Mouse (Mus musculus): ENCODE measurements around the gene Mcu. TPM values are rescaled to one million over a fixed set of nuclear protein-coding genes. Genes with fewer than 3 reads are reported as not detected.

Gene Mcu
- polyA plus RNA-seq, 1 experiment from 2014 or later, result 36.0 TPM

DNA sequence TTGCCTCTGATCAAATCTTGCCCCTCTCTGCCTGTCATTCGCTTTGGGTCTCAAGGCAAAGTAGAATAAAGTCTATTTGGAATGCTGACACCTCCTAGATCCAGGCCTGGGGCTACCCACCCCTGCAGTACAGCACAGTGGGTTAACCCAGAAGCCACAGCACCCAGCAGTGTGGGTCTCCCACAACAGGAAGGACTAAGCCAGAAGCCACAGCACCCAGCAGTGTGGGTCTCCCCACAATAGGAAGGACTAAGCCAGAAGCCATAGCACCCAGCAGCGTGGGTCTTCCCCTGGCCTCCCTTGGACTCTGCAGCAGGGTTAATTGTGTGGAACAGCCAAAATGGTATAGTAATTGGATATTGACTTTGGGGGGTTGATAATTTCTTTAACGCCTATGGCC, 76.4 kb downstream of the Mcu start:
- Histone ChIP-seq H3K36me3 (ENCODE audit: control insufficient read depth, insufficient read depth, low read length) (no peaks in the 10 kb centered on the region), H3K27ac (ENCODE audit: low read depth, low read length) (peak overlapping the region; percentile 30; the same call in 1 of the 2 replicates), H3K9me3 (ENCODE audit: control insufficient read depth, low read length) (no peaks in the 10 kb centered on the region), H3K9ac (ENCODE audit: low read depth, low read length) (no peak overlapping the region), H3K27me3 (ENCODE audit: control insufficient read depth, insufficient read depth, low read length) (no peaks in the 10 kb centered on the region), H3K4me1 (ENCODE audit: control insufficient read depth, insufficient read depth, low read length) (peaks cover 27% of the 10 kb centered on the region), H3K4me3 (ENCODE audit: low read length) (no peak overlapping the region), H3K4me2 (replicated peaks; ENCODE audit: low read depth, low read length) (no peak overlapping the region)
- peak; percentile 61 for ATAC-seq (ENCODE audit: low FRiP score, low TSS enrichment)
- 48% methylated on average over 3 of the region's 3 CpGs for WGBS

DNA sequence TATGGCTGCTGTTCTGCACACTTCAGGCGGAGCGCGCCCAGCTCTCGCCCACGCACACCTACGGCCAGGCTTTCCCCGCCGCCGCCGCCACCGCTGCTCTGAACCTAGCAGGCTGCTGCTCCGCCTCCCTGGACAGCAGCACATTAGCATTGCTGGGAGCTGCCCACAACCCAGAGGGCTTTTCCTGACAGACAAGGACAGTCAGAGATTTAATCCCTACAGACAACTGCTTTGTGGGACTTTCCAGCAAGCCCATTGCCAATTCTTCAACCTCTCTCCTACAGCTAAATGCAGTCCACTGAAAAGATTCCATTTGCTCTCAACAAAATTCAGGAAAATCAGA, 77.0 kb downstream of the Mcu start:
- ATAC-seq (ENCODE audit: low FRiP score, low TSS enrichment), result peak; percentile 49
- Histone ChIP-seq H3K4me1 (ENCODE audit: control insufficient read depth, insufficient read depth, low read length) (peaks cover 27% of the 10 kb centered on the region), H3K4me3 (ENCODE audit: low read length) (peak overlapping the region; percentile 32), H3K27me3 (ENCODE audit: control insufficient read depth, insufficient read depth, low read length) (no peaks in the 10 kb centered on the region), H3K4me2 (replicated peaks; ENCODE audit: low read depth, low read length) (peak overlapping the region; percentile 53), H3K9ac (ENCODE audit: low read depth, low read length) (peak overlapping the region; percentile 42), H3K36me3 (ENCODE audit: control insufficient read depth, insufficient read depth, low read length) (no peaks in the 10 kb centered on the region), H3K27ac (ENCODE audit: low read depth, low read length) (peak overlapping the region; percentile 18; the same call in 1 of the 2 replicates), H3K9me3 (ENCODE audit: control insufficient read depth, low read length) (no peaks in the 10 kb centered on the region)
- under 1% methylated on average over 12 of the region's 12 CpGs for WGBS

DNA sequence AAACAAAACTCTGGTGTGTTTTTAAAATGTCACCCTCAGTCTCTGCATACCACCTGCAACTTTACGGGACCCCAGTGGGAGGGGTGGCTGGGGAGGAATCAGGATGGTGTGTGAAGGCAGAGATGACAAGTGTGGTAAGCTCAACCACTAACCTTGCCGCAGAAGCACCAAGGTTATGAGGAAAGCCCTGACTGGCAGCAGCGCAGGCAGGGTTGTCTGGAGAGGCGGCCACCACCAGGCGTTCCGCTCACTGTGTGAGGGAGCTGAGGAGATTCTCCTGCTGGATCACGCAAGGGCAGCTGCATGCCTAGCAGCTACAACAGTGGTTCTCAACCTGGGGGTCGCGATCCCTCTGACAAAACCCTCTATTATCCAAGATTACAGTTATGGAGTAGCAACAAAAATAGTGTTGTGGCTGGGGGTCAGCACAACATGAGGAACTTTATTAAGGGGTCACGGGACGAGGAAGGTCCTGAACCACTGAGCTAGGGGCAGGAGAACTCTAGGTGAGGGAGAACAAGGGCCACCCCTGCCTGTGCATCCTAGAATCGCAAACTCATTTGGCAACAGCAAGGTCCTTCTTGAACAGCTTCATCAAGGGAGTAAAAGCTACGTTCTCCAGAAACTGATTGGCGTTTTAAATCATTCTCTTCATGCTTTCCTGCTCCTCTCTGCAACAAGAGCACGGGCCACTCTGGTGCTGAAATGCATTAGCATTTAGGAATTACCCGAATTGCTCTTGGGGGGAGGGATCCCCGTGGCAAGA, 77.5 kb downstream of the Mcu start:
- ATAC-seq (ENCODE audit: low FRiP score, low TSS enrichment), result no peak
- Histone ChIP-seq H3K4me2 (replicated peaks; ENCODE audit: low read depth, low read length) (peak overlapping the region; percentile 53), H3K4me1 (ENCODE audit: control insufficient read depth, insufficient read depth, low read length) (peaks cover 27% of the 10 kb centered on the region), H3K4me3 (ENCODE audit: low read length) (peak overlapping the region; percentile 32), H3K27ac (ENCODE audit: low read depth, low read length) (peak overlapping the region; percentile 18; the same call in 1 of the 2 replicates), H3K9me3 (ENCODE audit: control insufficient read depth, low read length) (no peaks in the 10 kb centered on the region), H3K9ac (ENCODE audit: low read depth, low read length) (peak overlapping the region; percentile 42), H3K27me3 (ENCODE audit: control insufficient read depth, insufficient read depth, low read length) (no peaks in the 10 kb centered on the region), H3K36me3 (ENCODE audit: control insufficient read depth, insufficient read depth, low read length) (no peaks in the 10 kb centered on the region)
- 33% methylated on average over 17 of the region's 17 CpGs for WGBS

DNA sequence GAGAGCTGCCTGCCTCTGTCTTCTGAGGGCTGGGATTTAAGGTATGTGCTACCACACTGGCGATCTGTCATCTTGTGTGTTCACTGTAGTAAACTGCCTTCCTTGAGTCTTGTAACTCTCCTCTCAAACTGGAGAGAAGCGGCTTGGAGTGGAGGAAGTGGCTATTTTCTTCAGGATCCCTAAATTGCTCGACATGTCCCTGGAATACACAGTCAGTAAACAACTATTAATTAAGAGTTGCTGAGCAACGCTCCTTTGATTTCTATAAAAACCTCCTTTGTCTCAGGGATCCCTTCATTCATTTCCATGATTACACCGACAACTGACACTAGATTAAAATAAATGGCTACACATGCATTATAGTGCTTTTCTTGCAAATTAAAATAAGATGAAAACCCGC, 78.4 kb downstream of the Mcu start:
- 81% methylated on average over 6 of the region's 6 CpGs for WGBS

DNA sequence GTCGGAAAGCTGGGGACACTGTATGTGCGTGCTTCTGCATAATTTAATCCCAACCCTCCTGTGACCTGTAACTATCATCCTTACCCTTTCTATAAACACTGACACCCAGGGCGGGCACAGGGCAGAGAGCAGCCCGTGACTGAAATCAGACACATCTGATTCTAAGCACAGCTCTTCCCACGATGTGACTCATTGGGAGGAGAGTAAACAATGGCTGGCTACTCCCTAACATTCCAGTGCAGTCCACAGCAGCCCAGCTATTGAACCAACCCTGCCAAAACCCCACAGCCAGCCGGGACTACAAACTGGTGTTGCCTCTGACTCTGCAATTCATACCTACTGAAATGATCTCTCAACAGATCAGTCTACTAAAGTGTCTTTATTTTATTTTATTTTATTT, 78.9 kb downstream of the Mcu start:
- no peaks in the 10 kb centered on the region for H3K36me3 ChIP-seq (ENCODE audit: control insufficient read depth, insufficient read depth, low read length)
- no peak overlapping the region for H3K4me3 ChIP-seq (ENCODE audit: low read length)
- no peak overlapping the region for H3K9ac ChIP-seq (ENCODE audit: low read depth, low read length)
- ATAC-seq (ENCODE audit: low FRiP score, low TSS enrichment), result peak; percentile 62; the same call in 1 of the 2 replicates
- H3K27me3 ChIP-seq (ENCODE audit: control insufficient read depth, insufficient read depth, low read length), result no peaks in the 10 kb centered on the region
- H3K9me3 ChIP-seq (ENCODE audit: control insufficient read depth, low read length), result no peaks in the 10 kb centered on the region
- peaks cover 27% of the 10 kb centered on the region for H3K4me1 ChIP-seq (ENCODE audit: control insufficient read depth, insufficient read depth, low read length)
- H3K4me2 ChIP-seq (replicated peaks; ENCODE audit: low read depth, low read length), result no peak overlapping the region
- 24% methylated on average over 6 of the region's 6 CpGs for WGBS
- H3K27ac ChIP-seq (ENCODE audit: low read depth, low read length), result no peak overlapping the region

More for the DNA sequence above, 78.4 kb downstream of the Mcu start:
- Histone ChIP-seq H3K4me2 (replicated peaks; ENCODE audit: low read depth, low read length) (no peak overlapping the region), H3K9ac (ENCODE audit: low read depth, low read length) (no peak overlapping the region), H3K36me3 (ENCODE audit: control insufficient read depth, insufficient read depth, low read length) (no peaks in the 10 kb centered on the region), H3K9me3 (ENCODE audit: control insufficient read depth, low read length) (no peaks in the 10 kb centered on the region), H3K27ac (ENCODE audit: low read depth, low read length) (no peak overlapping the region), H3K4me1 (ENCODE audit: control insufficient read depth, insufficient read depth, low read length) (peaks cover 27% of the 10 kb centered on the region), H3K27me3 (ENCODE audit: control insufficient read depth, insufficient read depth, low read length) (no peaks in the 10 kb centered on the region), H3K4me3 (ENCODE audit: low read length) (no peak overlapping the region)
- ATAC-seq (ENCODE audit: low FRiP score, low TSS enrichment), result no peak

DNA sequence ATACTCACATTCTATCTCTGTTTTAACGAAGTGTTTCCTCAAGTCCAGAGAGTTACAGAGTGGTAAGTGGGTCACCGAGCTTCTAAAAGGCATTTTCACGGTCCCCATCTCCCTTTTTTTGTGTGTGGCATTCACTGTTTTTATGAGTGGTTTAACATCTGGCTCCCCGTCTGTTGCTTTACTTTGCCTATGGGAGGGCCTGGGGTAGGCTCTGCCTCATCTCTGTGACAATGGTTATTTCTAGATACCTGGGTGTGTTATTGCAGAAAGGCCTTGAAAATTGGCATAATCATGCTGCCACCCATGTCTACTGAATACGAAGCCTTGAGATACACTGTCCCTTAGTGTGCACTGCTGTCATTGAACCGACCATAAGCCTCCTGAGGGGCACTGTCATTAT, 84.2 kb downstream of the Mcu start:
- no peak overlapping the region for H3K4me3 ChIP-seq (ENCODE audit: low read length)
- H3K27me3 ChIP-seq (ENCODE audit: control insufficient read depth, insufficient read depth, low read length), result no peaks in the 10 kb centered on the region
- no peak overlapping the region for H3K9ac ChIP-seq (ENCODE audit: low read depth, low read length)
- no peaks in the 10 kb centered on the region for H3K36me3 ChIP-seq (ENCODE audit: control insufficient read depth, insufficient read depth, low read length)
- H3K9me3 ChIP-seq (ENCODE audit: control insufficient read depth, low read length), result no peaks in the 10 kb centered on the region
- no peak overlapping the region for H3K27ac ChIP-seq (ENCODE audit: low read depth, low read length)
- H3K4me2 ChIP-seq (replicated peaks; ENCODE audit: low read depth, low read length), result no peak overlapping the region
- no peaks in the 10 kb centered on the region for H3K4me1 ChIP-seq (ENCODE audit: control insufficient read depth, insufficient read depth, low read length)
- WGBS, result 93% methylated on average over 6 of the region's 6 CpGs
- no peak for ATAC-seq (ENCODE audit: low FRiP score, low TSS enrichment)

DNA sequence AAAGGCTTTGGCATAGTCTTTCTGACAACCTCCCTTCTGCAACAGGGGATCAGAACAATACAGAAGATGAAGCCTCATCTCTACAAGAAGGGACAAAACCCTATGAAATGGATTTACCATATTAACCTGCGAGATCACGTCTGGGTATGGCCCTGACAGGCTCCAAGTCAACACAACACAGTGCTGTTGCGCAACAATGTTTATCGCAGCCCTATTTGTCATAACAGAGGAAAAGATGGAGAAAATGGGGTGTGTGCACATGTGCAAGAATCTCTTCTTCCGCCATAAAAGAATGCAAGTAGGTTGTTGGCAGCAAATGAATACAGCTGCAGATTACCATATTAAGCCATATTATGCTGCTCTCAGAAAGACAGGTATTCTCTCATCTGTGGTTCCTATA, 88.7 kb downstream of the Mcu start:
- ATAC-seq (ENCODE audit: low FRiP score, low TSS enrichment), result no peak
- Histone ChIP-seq H3K9ac (ENCODE audit: low read depth, low read length) (no peak overlapping the region), H3K4me1 (ENCODE audit: control insufficient read depth, insufficient read depth, low read length) (no peaks in the 10 kb centered on the region; the same call in 1 of the 2 replicates), H3K27me3 (ENCODE audit: control insufficient read depth, insufficient read depth, low read length) (no peaks in the 10 kb centered on the region), H3K27ac (ENCODE audit: low read depth, low read length) (no peak overlapping the region), H3K4me3 (ENCODE audit: low read length) (no peak overlapping the region), H3K9me3 (ENCODE audit: control insufficient read depth, low read length) (no peaks in the 10 kb centered on the region), H3K36me3 (ENCODE audit: control insufficient read depth, insufficient read depth, low read length) (no peaks in the 10 kb centered on the region), H3K4me2 (replicated peaks; ENCODE audit: low read depth, low read length) (no peak overlapping the region)
- WGBS, result 94% methylated on average over 5 of the region's 5 CpGs

DNA sequence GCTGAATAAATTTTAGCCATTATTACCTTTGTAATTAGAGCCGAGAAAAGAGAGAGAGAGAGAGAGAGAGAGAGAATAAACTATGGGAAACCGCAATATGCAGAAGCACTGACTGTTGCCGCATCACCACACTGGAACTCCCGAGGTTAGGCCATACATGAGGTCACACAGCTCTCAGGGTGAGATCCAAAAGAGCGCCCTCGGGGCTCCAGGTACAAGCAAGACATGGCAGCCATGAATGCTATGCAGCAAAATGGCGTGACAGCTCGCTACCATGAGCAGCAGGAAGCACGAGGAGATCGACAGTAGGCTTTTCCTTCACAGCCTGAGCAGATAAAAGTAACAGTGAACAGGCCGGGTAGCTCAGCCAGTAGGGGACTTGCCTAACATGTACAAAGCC, 89.2 kb downstream of the Mcu start:
- no peak overlapping the region for H3K9ac ChIP-seq (ENCODE audit: low read depth, low read length)
- WGBS, result 90% methylated on average over 11 of the region's 11 CpGs
- H3K4me3 ChIP-seq (ENCODE audit: low read length), result no peak overlapping the region
- no peak overlapping the region for H3K27ac ChIP-seq (ENCODE audit: low read depth, low read length)
- no peaks in the 10 kb centered on the region for H3K27me3 ChIP-seq (ENCODE audit: control insufficient read depth, insufficient read depth, low read length)
- no peaks in the 10 kb centered on the region for H3K9me3 ChIP-seq (ENCODE audit: control insufficient read depth, low read length)
- no peak overlapping the region for H3K4me2 ChIP-seq (replicated peaks; ENCODE audit: low read depth, low read length)
- no peak for ATAC-seq (ENCODE audit: low FRiP score, low TSS enrichment)
- no peaks in the 10 kb centered on the region; the same call in 1 of the 2 replicates for H3K4me1 ChIP-seq (ENCODE audit: control insufficient read depth, insufficient read depth, low read length)
- no peaks in the 10 kb centered on the region for H3K36me3 ChIP-seq (ENCODE audit: control insufficient read depth, insufficient read depth, low read length)

DNA sequence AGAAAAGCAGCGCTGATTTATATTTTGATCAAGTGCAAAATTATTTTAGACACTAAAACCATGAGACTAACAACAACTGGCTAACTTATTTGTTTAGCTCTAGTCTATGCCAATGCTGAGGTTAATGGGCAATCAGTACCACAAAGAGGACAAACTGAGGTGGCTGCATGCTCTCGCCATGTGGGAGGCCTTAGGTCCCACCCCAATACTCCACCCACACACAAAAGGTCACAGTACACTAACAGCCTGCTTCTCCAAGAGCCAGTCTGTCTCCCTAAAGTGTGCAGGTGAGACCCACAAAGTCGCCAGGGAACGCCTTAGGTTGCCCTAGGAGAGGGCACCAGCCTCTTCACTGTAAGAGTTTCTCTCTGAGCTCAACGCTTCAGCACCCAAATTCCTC, 91.8 kb downstream of the Mcu start:
- 73% methylated on average over 5 of the region's 5 CpGs for WGBS
- no peak overlapping the region for H3K4me3 ChIP-seq (ENCODE audit: low read length)
- H3K27ac ChIP-seq (ENCODE audit: low read depth, low read length), result no peak overlapping the region
- H3K36me3 ChIP-seq (ENCODE audit: control insufficient read depth, insufficient read depth, low read length), result no peaks in the 10 kb centered on the region
- no peak for ATAC-seq (ENCODE audit: low FRiP score, low TSS enrichment)
- no peak overlapping the region for H3K9ac ChIP-seq (ENCODE audit: low read depth, low read length)
- H3K4me1 ChIP-seq (ENCODE audit: control insufficient read depth, insufficient read depth, low read length), result no peaks in the 10 kb centered on the region; the same call in 1 of the 2 replicates
- no peak overlapping the region for H3K4me2 ChIP-seq (replicated peaks; ENCODE audit: low read depth, low read length)
- no peaks in the 10 kb centered on the region for H3K27me3 ChIP-seq (ENCODE audit: control insufficient read depth, insufficient read depth, low read length)
- no peaks in the 10 kb centered on the region for H3K9me3 ChIP-seq (ENCODE audit: control insufficient read depth, low read length)

Data from kidney, embryonic 14.5 days (tissue).